Mouse (Mus musculus) midbrain, embryonic 14.5 days (tissue): ENCODE data around the gene Otub1. TPM values are rescaled to one million over a fixed set of nuclear protein-coding genes. Genes with fewer than 3 reads are reported as not detected.

Source experiments
- ATAC-seq: fragments of 200-750 bp; cut with Nextera tagmentation; 2 replicates; pipeline ENCODE4 v1.8.0; 2017; ENCODE audit warnings: moderate number of reproducible peaks, moderate library complexity; ENCODE audit not compliant: low FRiP score, low TSS enrichment
- DNase-seq: peaks from one replicate; pipeline ENCODE4 v3.0.0-alpha.2; 2015
- H3K27ac ChIP-seq: fragments of 300-500 bp; sonication (generic); replicated peaks from 2 replicates; pipeline ENCODE4 v1.5.1; 2014; ENCODE audit warnings: mild to moderate bottlenecking, low read depth, low read length, moderate library complexity
- H3K27me3 ChIP-seq: fragments of 300-500 bp; sonication (generic); 2 replicates; pipeline ENCODE4 v1.6.1; 2014; ENCODE audit warnings: low read length, control low read depth, mixed read lengths; ENCODE audit not compliant: control insufficient read depth, insufficient read depth
- H3K36me3 ChIP-seq: fragments of 300-500 bp; sonication (generic); 2 replicates; pipeline ENCODE4 v1.6.1; 2014; ENCODE audit warnings: low read length, control low read depth; ENCODE audit not compliant: control insufficient read depth, insufficient read depth
- H3K4me1 ChIP-seq: fragments of 300-500 bp; sonication (generic); 2 replicates; pipeline ENCODE4 v1.6.1; 2014; ENCODE audit warnings: mild to moderate bottlenecking, antibody characterized with exemption, low read length, control low read depth; ENCODE audit not compliant: control insufficient read depth, insufficient read depth
- H3K4me2 ChIP-seq: fragments of 300-500 bp; sonication (generic); 2 replicates; pipeline ENCODE4 v1.6.1; 2014; ENCODE audit warnings: mild to moderate bottlenecking, low read length, moderate library complexity
- H3K4me3 ChIP-seq: fragments of 300-500 bp; sonication (generic); replicated peaks from 2 replicates; pipeline ENCODE4 v1.5.1; 2014; ENCODE audit warnings: low read depth, low read length
- H3K9ac ChIP-seq: fragments of 300-500 bp; sonication (generic); replicated peaks from 2 replicates; pipeline ENCODE4 v1.6.1; 2014; ENCODE audit warnings: mild to moderate bottlenecking, low read length, moderate library complexity
- H3K9me3 ChIP-seq: fragments of 300-500 bp; sonication (generic); 2 replicates; pipeline ENCODE4 v1.6.1; 2016; ENCODE audit warnings: low read length, control low read depth, mixed read lengths; ENCODE audit not compliant: control insufficient read depth
- whole genome bisulfite sequencing: fragments of 180-500 bp; shearing (Covaris S2); extraction: QIAGEN DNeasy Blood & Tissue Kit; methylation state at CpG from one replicate; pipeline ENCODE4 v1.1.7; 2014; 5-methylcytosine and 5-hydroxymethylcytosine counted together
- polyA plus RNA-seq: library from polyadenylated mRNA; unstranded; fragments of >200 nt; fragmentation: Nextera tagmentation; extraction: Ambion mirVana; gene quantifications from 2 replicates; pipeline ENCODE4 v1.2.1, GENCODE M21; 2014

The Otub1 gene
- polyA plus RNA-seq, 1 experiment from 2014 or later = 244 TPM

DNA sequence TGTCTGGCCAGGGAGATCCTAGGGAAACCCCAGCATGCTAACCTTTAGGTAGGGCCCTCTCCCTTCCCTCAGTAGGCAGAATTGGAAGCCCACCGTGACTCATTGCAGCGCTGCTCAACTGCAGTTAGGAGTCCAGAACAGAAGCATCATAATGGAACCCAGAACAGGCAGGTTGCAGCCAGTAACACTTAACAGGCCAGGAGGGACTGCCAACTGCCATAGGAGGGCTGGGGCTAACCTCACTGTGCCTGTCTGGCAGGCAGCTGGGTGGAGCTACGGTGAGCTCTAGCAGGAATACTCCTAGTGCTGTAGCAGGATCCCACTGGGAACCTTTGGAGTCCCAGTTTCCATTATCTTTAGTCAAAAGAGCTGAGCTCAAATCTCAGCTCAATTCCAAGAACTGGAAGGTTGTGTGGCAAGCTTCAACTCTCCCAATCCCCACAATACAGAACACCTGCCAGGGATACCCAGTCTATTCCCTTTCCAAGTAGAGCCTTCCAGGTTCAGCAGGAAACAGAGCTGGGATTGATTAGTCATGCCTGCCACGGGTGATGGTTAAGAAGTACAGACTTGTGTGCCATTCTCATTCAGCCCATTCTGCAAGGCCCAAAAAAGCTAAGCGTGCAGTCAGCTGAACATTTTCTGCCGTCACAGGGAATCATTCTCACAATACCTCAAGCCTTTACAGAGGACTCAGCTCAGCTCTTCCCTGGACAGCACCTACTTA, 54.0 kb downstream of the Otub1 start:
- no peak overlapping the region for H3K27ac ChIP-seq
- H3K36me3 ChIP-seq = no peaks in the 10 kb centered on the region
- no peaks in the 10 kb centered on the region for H3K27me3 ChIP-seq
- 67% methylated on average over 6 of the region's 6 CpGs for WGBS
- ATAC-seq (no peak), DNase-seq (no peak)
- peaks cover 55% of the 10 kb centered on the region for H3K4me1 ChIP-seq
- no peak overlapping the region for H3K4me2 ChIP-seq
- no peaks in the 10 kb centered on the region for H3K9me3 ChIP-seq
- H3K4me3 ChIP-seq = no peak overlapping the region
- H3K9ac ChIP-seq = no peak overlapping the region

DNA sequence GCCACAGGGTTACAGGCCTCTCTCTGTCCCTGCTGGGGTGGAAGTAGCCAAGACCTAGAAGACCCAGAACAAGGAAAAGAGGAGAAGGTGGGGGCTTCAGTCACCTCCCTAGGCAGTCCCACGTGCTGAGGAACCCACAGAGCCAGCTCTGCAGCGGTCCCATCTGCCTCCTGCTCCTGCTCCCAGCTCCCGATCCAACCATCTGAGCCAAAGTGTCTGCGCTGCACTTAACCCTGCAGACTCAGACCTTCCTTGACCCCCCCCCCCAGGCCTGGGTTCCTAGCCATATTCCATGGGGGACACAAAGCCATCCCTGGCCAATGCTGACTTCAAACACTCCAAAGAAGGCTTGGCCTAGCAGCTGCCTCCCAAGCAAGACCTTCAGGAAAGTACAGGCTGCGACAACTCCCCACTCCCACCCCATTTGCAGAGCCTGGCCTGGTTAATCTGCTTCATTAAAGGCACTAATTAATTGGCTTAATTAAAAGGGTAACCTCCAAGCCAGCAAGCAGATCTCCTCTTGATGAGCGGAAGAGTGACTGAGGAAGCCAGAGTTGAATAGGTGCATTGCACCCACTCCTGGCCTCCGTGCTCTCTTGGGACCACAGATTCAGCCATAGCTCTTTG, 54.7 kb downstream of the Otub1 start:
- Histone ChIP-seq H3K9ac (no peak overlapping the region), H3K4me1 (peaks cover 48% of the 10 kb centered on the region), H3K4me3 (no peak overlapping the region), H3K27ac (no peak overlapping the region), H3K4me2 (no peak overlapping the region), H3K36me3 (no peaks in the 10 kb centered on the region), H3K27me3 (no peaks in the 10 kb centered on the region), H3K9me3 (no peaks in the 10 kb centered on the region)
- 75% methylated on average over 7 of the region's 7 CpGs for WGBS
- DNase-seq (no peak), ATAC-seq (no peak)

GRCm38 (mm10) chr19:7149158-7149685, 56.9 kb downstream of the Otub1 start:
- Histone ChIP-seq H3K4me2 (no peak overlapping the region), H3K4me3 (no peak overlapping the region), H3K9ac (no peak overlapping the region), H3K27ac (no peak overlapping the region), H3K4me1 (peaks cover 48% of the 10 kb centered on the region), H3K36me3 (no peaks in the 10 kb centered on the region), H3K9me3 (no peaks in the 10 kb centered on the region), H3K27me3 (no peaks in the 10 kb centered on the region)
- WGBS = 53% methylated on average over 7 of the region's 7 CpGs
- no peak for DNase-seq
- ATAC-seq = no peak

GRCm38 (mm10) chr19:7148541-7149085, 57.5 kb downstream of the Otub1 start:
- H3K9ac ChIP-seq = 0 out of 2 replicates have a peak overlapping the region, but pooled peaks have one; percentile 16
- WGBS = 61% methylated on average over 8 of the region's 8 CpGs
- ATAC-seq (no peak), DNase-seq (no peak)
- no peaks in the 10 kb centered on the region for H3K36me3 ChIP-seq
- no peak overlapping the region for H3K4me3 ChIP-seq
- H3K27ac ChIP-seq = no peak overlapping the region
- no peaks in the 10 kb centered on the region for H3K27me3 ChIP-seq
- peaks cover 53% of the 10 kb centered on the region for H3K4me1 ChIP-seq
- H3K4me2 ChIP-seq = no peak overlapping the region
- no peaks in the 10 kb centered on the region for H3K9me3 ChIP-seq

Other genes starting within 250 kb of the Otub1 start
- gene Ppp1r14b, start 231.3 kb downstream of the Otub1 start, polyA plus RNA-seq = 198 and 257 TPM in 2 replicates
- gene Plcb3, start 229.8 kb downstream of the Otub1 start, polyA plus RNA-seq = 6.3 and 8.8 TPM in 2 replicates
- 73.8 and 86.9 TPM in 2 replicates for gene Fkbp2, start 225.8 kb downstream of the Otub1 start, polyA plus RNA-seq
- gene Vegfb, start 218.7 kb downstream of the Otub1 start, polyA plus RNA-seq = 33.1 and 47.3 TPM in 2 replicates
- 23.1 and 26.7 TPM in 2 replicates for gene Dnajc4, start 213.7 kb downstream of the Otub1 start, polyA plus RNA-seq
- 19.4 and 20.2 TPM in 2 replicates for gene Nudt22, start 210.2 kb downstream of the Otub1 start, polyA plus RNA-seq
- gene Trpt1, start 210.2 kb downstream of the Otub1 start, polyA plus RNA-seq = 18.6 and 20.0 TPM in 2 replicates
- 1.7 and 3.0 TPM in 2 replicates for gene Fermt3, start 186.8 kb downstream of the Otub1 start, polyA plus RNA-seq
- gene Stip1, start 166.3 kb downstream of the Otub1 start, polyA plus RNA-seq = 180 and 217 TPM in 2 replicates
- 3.4 and 3.9 TPM in 2 replicates for gene Macrod1, start 149.5 kb downstream of the Otub1 start, polyA plus RNA-seq
- 7.0 and 10.2 TPM in 2 replicates for gene Flrt1, start 100.6 kb downstream of the Otub1 start, polyA plus RNA-seq
- 921 and 1,195 TPM in 2 replicates for gene Cox8a, start 11.3 kb upstream of the Otub1 start, polyA plus RNA-seq
- 68.6 and 77.8 TPM in 2 replicates for gene Naa40, start 34.9 kb upstream of the Otub1 start, polyA plus RNA-seq
- 23.1 and 26.6 TPM in 2 replicates for gene Rcor2, start 61.0 kb upstream of the Otub1 start, polyA plus RNA-seq
- gene Mark2, start 135.5 kb upstream of the Otub1 start, polyA plus RNA-seq = 48.4 and 55.0 TPM in 2 replicates
- 26.9 and 48.1 TPM in 2 replicates for gene Spindoc, start 176.7 kb upstream of the Otub1 start, polyA plus RNA-seq
- 18.5 and 19.5 TPM in 2 replicates for gene 2700081O15Rik, start 211.3 kb upstream of the Otub1 start, polyA plus RNA-seq